ENCODE assay signal across 1 mouse cellular context in genomic region chr7:81840661-81841181, GRCm38 (mm10).
TF ChIP-seq lines count a peak whose summit lies in the region.

No protein-coding gene starts in this region.

TF ChIP-seq in myocyte, 11 proteins besides CTCF, POLR2A, EP300 and RAD21:
- TF ChIP-seq USF1 (IDR thresholded peaks at IDR 0.05; ENCODE audit: low read depth), result no peak
- no peak for TF ChIP-seq CEBPB (IDR thresholded peaks at IDR 0.05; ENCODE audit: insufficient read depth, poor library complexity, severe bottlenecking)
- no peak for TF ChIP-seq MYOG (IDR thresholded peaks at IDR 0.05; ENCODE audit: control insufficient read depth in 1 of 3, insufficient read depth in 1 of 3, insufficient read length in 2 of 3, low read depth in 2 of 3)
